Mouse (Mus musculus): ENCODE data around the gene Ccser1. TPM values are rescaled to one million over a fixed set of nuclear protein-coding genes. Genes with fewer than 3 reads are reported as not detected.
"Not testable (repeated sequence)": the region's sequence is repeated elsewhere in the genome, so short reads cannot be mapped to it uniquely, and the experiment has no call there.

The Ccser1 gene
- polyA plus RNA-seq, 1 experiment from 2014 or later, result 6.3 TPM

DNA sequence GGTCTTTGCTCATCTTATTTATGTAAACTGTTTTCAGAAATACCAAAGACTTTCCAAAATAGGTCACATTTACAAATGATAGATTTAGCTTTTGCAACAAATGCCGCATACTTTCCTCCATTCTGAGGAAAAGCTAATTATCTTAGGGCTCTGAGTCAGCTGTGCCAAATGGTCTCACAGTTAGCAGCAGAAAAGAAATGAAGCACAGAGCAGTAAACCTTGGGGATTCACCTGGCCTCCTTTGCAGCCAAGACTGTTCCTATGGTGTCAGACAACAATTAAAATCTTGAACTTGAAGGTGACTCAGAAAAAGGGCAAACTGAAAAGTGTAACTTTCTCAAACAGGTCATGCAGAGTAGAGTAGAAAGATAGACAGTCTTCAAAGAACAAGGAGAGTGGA is 759.1 kb downstream of the Ccser1 start:
- no peak for ATAC-seq (ENCODE audit: insufficient number of reproducible peaks, insufficient read depth, low FRiP score, low TSS enrichment, low read depth)
- Histone ChIP-seq H3K4me1 (no peaks in the 10 kb centered on the region), H3K36me3 (no peaks in the 10 kb centered on the region), H3K9me3 (no peaks in the 10 kb centered on the region), H3K9ac (no peak overlapping the region), H3K4me2 (no peak overlapping the region), H3K4me3 (no peak overlapping the region), H3K27ac (no peak overlapping the region), H3K27me3 (no peaks in the 10 kb centered on the region)
- 95% methylated on average over 1 of the region's 1 CpGs for WGBS

DNA sequence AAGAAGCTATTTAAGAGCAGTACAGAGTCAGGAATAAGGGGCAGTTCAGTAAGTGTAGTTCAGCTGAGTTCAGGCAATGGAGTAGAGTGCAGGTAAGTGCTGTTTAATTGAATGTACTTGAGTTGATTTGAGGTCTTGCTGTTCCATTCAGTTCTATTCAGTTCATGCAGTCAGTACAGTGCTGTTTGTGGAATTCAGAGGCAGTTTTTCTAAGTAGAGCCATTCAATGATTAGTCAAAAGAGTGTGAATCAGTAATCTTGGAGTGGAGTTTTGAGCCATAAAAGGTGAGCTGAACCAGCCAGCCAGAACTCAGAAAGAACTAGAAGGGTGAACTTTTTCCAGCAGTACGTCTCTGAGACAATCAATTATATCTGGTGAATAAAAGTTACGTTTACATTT is 773.6 kb downstream of the Ccser1 start:
- ATAC-seq (ENCODE audit: insufficient number of reproducible peaks, insufficient read depth, low FRiP score, low TSS enrichment, low read depth), result no peak
- Histone ChIP-seq H3K4me2 (no peak overlapping the region), H3K36me3 (no peaks in the 10 kb centered on the region), H3K9ac (no peak overlapping the region), H3K27ac (no peak overlapping the region), H3K4me3 (no peak overlapping the region), H3K27me3 (no peaks in the 10 kb centered on the region), H3K4me1 (no peaks in the 10 kb centered on the region), H3K9me3 (no peaks in the 10 kb centered on the region)
- 86% methylated on average over 2 of the region's 2 CpGs for WGBS

DNA sequence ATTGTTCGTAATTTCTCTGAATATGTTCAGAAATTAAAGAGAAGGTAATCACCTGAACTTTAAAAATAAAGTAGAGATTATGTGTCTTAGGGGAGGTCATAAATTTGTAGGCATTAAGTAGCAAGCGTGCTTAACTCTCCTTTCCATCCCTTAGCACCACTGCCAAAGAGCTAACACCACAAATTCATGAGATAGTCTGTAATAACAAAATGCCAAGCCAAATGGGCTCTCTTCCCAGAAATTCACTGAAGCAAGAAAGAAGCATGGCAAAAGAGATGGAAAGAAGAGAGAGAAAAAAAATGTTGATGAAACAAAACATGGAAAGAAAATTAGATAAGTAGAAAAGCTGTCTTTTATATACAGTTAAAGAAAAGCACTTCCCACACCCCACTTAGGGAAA is 796.8 kb downstream of the Ccser1 start:
- WGBS, result 75% methylated on average over 2 of the region's 2 CpGs
- Histone ChIP-seq H3K27ac (no peak overlapping the region), H3K36me3 (no peaks in the 10 kb centered on the region), H3K9me3 (no peaks in the 10 kb centered on the region), H3K4me2 (no peak overlapping the region), H3K9ac (no peak overlapping the region), H3K27me3 (no peaks in the 10 kb centered on the region), H3K4me3 (no peak overlapping the region), H3K4me1 (no peaks in the 10 kb centered on the region)
- no peak for ATAC-seq (ENCODE audit: insufficient number of reproducible peaks, insufficient read depth, low FRiP score, low TSS enrichment, low read depth)

DNA sequence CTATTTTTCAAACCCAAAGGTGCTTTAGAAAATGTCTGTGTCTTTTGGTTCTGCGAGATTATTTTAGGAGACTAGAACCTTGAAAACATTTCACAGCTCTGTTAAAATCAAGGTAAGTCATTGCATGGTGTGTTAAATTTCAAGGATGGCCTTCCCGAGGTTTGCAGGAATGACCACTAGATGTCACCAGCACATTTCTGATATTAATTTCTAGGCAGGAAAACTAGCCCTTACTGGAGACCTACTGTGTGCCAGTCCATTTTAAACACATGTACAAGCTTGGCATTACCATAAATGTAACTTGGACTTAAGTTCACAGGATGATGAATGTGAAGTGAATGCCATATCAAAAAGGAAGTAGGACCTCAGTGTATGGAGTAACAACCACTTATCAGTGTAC is 798.3 kb downstream of the Ccser1 start:
- H3K36me3 ChIP-seq, result no peaks in the 10 kb centered on the region
- H3K27me3 ChIP-seq, result no peaks in the 10 kb centered on the region
- no peaks in the 10 kb centered on the region for H3K9me3 ChIP-seq
- no peak for ATAC-seq (ENCODE audit: insufficient number of reproducible peaks, insufficient read depth, low FRiP score, low TSS enrichment, low read depth)
- H3K4me3 ChIP-seq, result no peak overlapping the region
- H3K9ac ChIP-seq, result no peak overlapping the region
- 25% methylated on average over 2 of the region's 2 CpGs for WGBS
- H3K27ac ChIP-seq, result no peak overlapping the region
- no peak overlapping the region for H3K4me2 ChIP-seq
- no peaks in the 10 kb centered on the region for H3K4me1 ChIP-seq

- no peak overlapping the region for H3K4me2 ChIP-seq
- H3K4me1 ChIP-seq, result no peaks in the 10 kb centered on the region
- no peaks in the 10 kb centered on the region for H3K27me3 ChIP-seq
- H3K9ac ChIP-seq, result no peak overlapping the region
- no peaks in the 10 kb centered on the region for H3K9me3 ChIP-seq
- no peak overlapping the region for H3K27ac ChIP-seq
- no peaks in the 10 kb centered on the region for H3K36me3 ChIP-seq
- H3K4me3 ChIP-seq, result no peak overlapping the region
- no peak for ATAC-seq (ENCODE audit: insufficient number of reproducible peaks, insufficient read depth, low FRiP score, low TSS enrichment, low read depth)
These were observed 834.2 kb downstream of the Ccser1 start for GRCm38 (mm10) chr6:62014374-62014773.

- ATAC-seq (ENCODE audit: insufficient number of reproducible peaks, insufficient read depth, low FRiP score, low TSS enrichment, low read depth), result no peak
- WGBS, result 72% methylated on average over 1 of the region's 1 CpGs
These were observed 864.3 kb downstream of the Ccser1 start for GRCm38 (mm10) chr6:62044454-62044853.

GRCm38 (mm10) chr6:62045042-62045441 is 864.9 kb downstream of the Ccser1 start:
- not testable (repeated sequence) for H3K4me2 ChIP-seq; H3K9ac ChIP-seq; ATAC-seq (ENCODE audit: insufficient number of reproducible peaks, insufficient read depth, low FRiP score, low TSS enrichment, low read depth); H3K27ac ChIP-seq; H3K36me3 ChIP-seq; H3K4me3 ChIP-seq; H3K9me3 ChIP-seq; H3K27me3 ChIP-seq; H3K4me1 ChIP-seq
- WGBS, result 89% methylated on average over 1 of the region's 1 CpGs

More at GRCm38 (mm10) chr6:62044454-62044853, 864.3 kb downstream of the Ccser1 start:
- no peak overlapping the region for H3K27ac ChIP-seq
- H3K9me3 ChIP-seq, result no peaks in the 10 kb centered on the region
- H3K27me3 ChIP-seq, result no peaks in the 10 kb centered on the region
- H3K4me1 ChIP-seq, result no peaks in the 10 kb centered on the region
- H3K9ac ChIP-seq, result no peak overlapping the region
- no peaks in the 10 kb centered on the region for H3K36me3 ChIP-seq
- no peak overlapping the region for H3K4me2 ChIP-seq
- no peak overlapping the region for H3K4me3 ChIP-seq

DNA sequence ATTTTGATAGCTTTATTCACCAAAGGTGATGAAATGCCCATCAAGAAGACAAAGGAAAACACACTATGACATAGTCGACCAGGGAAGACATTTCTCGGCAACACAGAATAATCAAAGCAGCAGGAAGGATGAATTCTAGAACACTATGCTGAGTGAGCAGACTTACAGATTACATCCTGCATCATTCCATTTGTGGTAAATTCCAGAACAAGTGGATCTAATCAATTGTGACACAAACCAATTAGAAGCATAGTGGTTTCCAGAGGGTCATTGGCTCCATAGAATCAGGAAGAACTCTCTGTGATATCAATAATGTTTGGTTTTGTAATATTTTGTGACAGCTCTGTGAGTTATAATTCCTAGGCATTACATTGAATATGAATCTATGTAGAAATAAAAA is 875.2 kb downstream of the Ccser1 start:
- Histone ChIP-seq H3K9me3 (no peaks in the 10 kb centered on the region), H3K4me2 (no peak overlapping the region), H3K36me3 (no peaks in the 10 kb centered on the region), H3K4me1 (no peaks in the 10 kb centered on the region), H3K9ac (no peak overlapping the region), H3K27me3 (no peaks in the 10 kb centered on the region), H3K4me3 (no peak overlapping the region), H3K27ac (no peak overlapping the region)
- no peak for ATAC-seq (ENCODE audit: insufficient number of reproducible peaks, insufficient read depth, low FRiP score, low TSS enrichment, low read depth)
- WGBS, result 67% methylated on average over 2 of the region's 2 CpGs

DNA sequence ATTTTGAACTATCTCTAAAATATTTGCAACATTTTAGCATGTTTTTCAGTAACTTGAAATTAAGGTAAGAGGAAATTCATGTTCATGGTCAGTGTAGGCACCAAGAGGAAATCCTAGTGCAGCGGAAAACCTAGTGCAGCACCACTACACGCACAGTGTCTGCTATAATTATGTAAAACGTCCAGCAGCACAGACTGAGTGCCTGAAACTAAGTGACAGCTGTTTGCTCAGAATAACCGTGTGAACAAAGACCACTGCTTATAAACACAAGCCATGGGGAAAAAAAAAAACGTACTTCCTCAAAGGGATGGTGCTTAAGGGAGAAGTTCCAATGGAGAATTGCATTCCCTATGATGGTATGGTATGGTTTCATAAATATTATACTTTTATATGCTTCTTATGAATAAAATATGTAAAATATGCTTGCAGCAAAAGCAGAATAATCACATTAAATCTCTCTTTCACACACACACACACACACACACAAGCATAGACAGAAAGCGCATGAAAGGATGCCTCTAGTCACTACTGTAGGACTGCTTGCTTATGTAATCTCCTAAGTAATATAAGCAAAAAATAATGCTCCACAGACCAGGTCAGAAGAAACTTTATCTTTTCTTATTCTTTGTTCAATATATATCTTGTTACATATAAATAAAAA is 886.4 kb downstream of the Ccser1 start:
- Histone ChIP-seq H3K9ac (no peak overlapping the region), H3K4me3 (no peak overlapping the region)
- WGBS, result 56% methylated on average over 6 of the region's 6 CpGs

DNA sequence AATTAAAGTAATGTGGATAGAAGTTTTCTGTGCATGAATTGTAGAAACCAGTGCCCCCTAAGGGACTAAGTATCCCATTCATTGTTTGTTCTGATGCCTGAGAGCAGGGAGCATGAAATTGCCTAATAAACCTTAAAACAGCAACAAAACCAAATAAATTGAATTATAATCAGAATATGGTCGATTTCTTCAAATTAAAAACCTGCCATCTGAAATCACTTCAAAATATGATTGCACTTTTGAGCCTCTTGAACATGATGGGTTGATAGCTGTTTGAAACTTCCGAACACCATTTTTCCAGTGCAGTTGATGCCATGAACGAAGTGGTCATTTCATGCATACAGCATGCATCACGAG is 886.9 kb downstream of the Ccser1 start:
- Histone ChIP-seq H3K4me1 (no peaks in the 10 kb centered on the region), H3K4me2 (no peak overlapping the region)
- 66% methylated on average over 4 of the region's 4 CpGs for WGBS

More for the DNA sequence above, 886.4 kb downstream of the Ccser1 start:
- Histone ChIP-seq H3K36me3 (no peaks in the 10 kb centered on the region), H3K4me2 (no peak overlapping the region), H3K4me1 (no peaks in the 10 kb centered on the region), H3K27me3 (no peaks in the 10 kb centered on the region), H3K27ac (no peak overlapping the region), H3K9me3 (no peaks in the 10 kb centered on the region)
- ATAC-seq (ENCODE audit: insufficient number of reproducible peaks, insufficient read depth, low FRiP score, low TSS enrichment, low read depth), result no peak

DNA sequence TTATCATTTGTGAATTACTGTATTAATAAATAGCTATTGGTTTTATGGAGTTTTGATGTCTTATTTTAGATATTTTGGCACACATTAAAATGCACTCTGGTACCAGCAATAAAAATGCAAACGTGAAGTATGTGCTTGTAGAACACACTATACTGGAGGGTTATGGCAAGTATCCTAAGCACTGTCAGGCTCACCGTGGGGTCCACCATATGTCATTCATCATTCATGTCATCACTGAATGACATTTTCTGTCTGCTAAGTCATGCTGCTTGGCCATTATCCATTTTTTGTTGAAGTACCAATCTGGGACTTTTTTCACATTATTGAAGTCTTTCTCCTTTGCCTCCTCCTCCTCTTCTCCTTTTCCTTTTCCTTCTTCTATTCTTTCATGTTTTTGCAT is 925.3 kb downstream of the Ccser1 start:
- no peaks in the 10 kb centered on the region for H3K27me3 ChIP-seq
- H3K4me2 ChIP-seq, result no peak overlapping the region
- no peak overlapping the region for H3K4me3 ChIP-seq
- H3K36me3 ChIP-seq, result no peaks in the 10 kb centered on the region
- 68% methylated on average over 2 of the region's 2 CpGs for WGBS
- H3K9me3 ChIP-seq, result no peaks in the 10 kb centered on the region
- H3K27ac ChIP-seq, result no peak overlapping the region
- no peak overlapping the region for H3K9ac ChIP-seq
- no peak for ATAC-seq (ENCODE audit: insufficient number of reproducible peaks, insufficient read depth, low FRiP score, low TSS enrichment, low read depth)
- H3K4me1 ChIP-seq, result no peaks in the 10 kb centered on the region

More for the DNA sequence above, 886.9 kb downstream of the Ccser1 start:
- Histone ChIP-seq H3K36me3 (no peaks in the 10 kb centered on the region), H3K9ac (no peak overlapping the region), H3K27me3 (no peaks in the 10 kb centered on the region), H3K27ac (no peak overlapping the region), H3K4me3 (no peak overlapping the region), H3K9me3 (no peaks in the 10 kb centered on the region)
- ATAC-seq (ENCODE audit: insufficient number of reproducible peaks, insufficient read depth, low FRiP score, low TSS enrichment, low read depth), result no peak

- H3K9me3 ChIP-seq, result no peaks in the 10 kb centered on the region
- H3K4me3 ChIP-seq, result no peak overlapping the region
- no peak for ATAC-seq (ENCODE audit: insufficient number of reproducible peaks, insufficient read depth, low FRiP score, low TSS enrichment, low read depth)
- no peak overlapping the region for H3K27ac ChIP-seq
- no peaks in the 10 kb centered on the region for H3K27me3 ChIP-seq
- 79% methylated on average over 2 of the region's 2 CpGs for WGBS
- H3K4me1 ChIP-seq, result no peaks in the 10 kb centered on the region
- no peaks in the 10 kb centered on the region for H3K36me3 ChIP-seq
- no peak overlapping the region for H3K9ac ChIP-seq
- no peak overlapping the region for H3K4me2 ChIP-seq
These were observed 952.4 kb downstream of the Ccser1 start for GRCm38 (mm10) chr6:62132531-62132930.

DNA sequence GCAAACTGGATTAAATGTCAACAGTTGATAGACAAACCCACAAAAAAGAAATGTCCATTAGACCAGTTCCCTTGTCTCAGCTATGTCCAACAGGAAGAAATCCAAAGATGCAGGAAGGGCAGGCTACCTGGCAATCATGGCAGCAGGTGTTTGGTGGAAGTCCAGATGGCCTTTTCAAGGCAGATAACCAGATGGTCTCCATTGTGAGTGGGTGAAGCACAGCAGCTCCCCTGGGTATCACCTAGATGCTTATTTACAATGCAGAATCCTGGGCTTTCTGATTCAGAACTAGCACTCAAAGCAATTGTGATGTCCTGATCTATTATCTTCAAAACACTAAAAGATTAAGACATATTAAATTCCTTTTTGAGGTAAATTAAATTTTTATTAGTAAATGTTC is 980.2 kb downstream of the Ccser1 start:
- Histone ChIP-seq H3K9me3 (no peaks in the 10 kb centered on the region), H3K27ac (no peak overlapping the region), H3K36me3 (no peaks in the 10 kb centered on the region), H3K4me3 (no peak overlapping the region), H3K27me3 (no peaks in the 10 kb centered on the region), H3K4me2 (no peak overlapping the region), H3K9ac (no peak overlapping the region), H3K4me1 (no peaks in the 10 kb centered on the region)
- ATAC-seq (ENCODE audit: insufficient number of reproducible peaks, insufficient read depth, low FRiP score, low TSS enrichment, low read depth), result no peak
